Mouse (Mus musculus) ES-Bruce4 (cell line): ENCODE data around the gene Skint8. TPM values are rescaled to one million over a fixed set of nuclear protein-coding genes. Genes with fewer than 3 reads are reported as not detected.

ENCODE experiments used
- H3K27ac ChIP-seq: 2 replicates; pipeline ENCODE4 v1.5.1; 2012; ENCODE audit warnings: low read length, inconsistent platforms; ENCODE audit not compliant: insufficient read depth
- H3K27me3 ChIP-seq: 2 replicates; pipeline ENCODE4 v1.6.1; 2012; ENCODE audit warnings: mild to moderate bottlenecking, low read length, inconsistent platforms; ENCODE audit not compliant: control insufficient read depth, poor library complexity, insufficient read depth, severe bottlenecking
- H3K36me3 ChIP-seq: 2 replicates; pipeline ENCODE4 v1.6.1; 2012; ENCODE audit warnings: inconsistent platforms, mild to moderate bottlenecking, low read length, moderate library complexity; ENCODE audit not compliant: control insufficient read depth, poor library complexity, insufficient read depth, severe bottlenecking
- H3K4me1 ChIP-seq: one replicate; pipeline ENCODE4 v1.8.1; 2011; ENCODE audit warnings: low read length; ENCODE audit not compliant: control insufficient read depth, insufficient read depth
- H3K4me3 ChIP-seq: 2 replicates; pipeline ENCODE4 v1.5.1; 2011; ENCODE audit warnings: low read depth, mild to moderate bottlenecking, low read length
- H3K9ac ChIP-seq: 2 replicates; pipeline ENCODE4 v1.6.1; 2012; ENCODE audit warnings: low read depth, mild to moderate bottlenecking, inconsistent platforms; ENCODE audit not compliant: poor library complexity, severe bottlenecking
- H3K9me3 ChIP-seq: replicated peaks from 2 replicates; pipeline ENCODE4 v1.6.1; 2012; ENCODE audit warnings: mild to moderate bottlenecking, low read length, inconsistent platforms; ENCODE audit not compliant: control insufficient read depth, poor library complexity, insufficient read depth, severe bottlenecking
- CTCF ChIP-seq: IDR thresholded peaks from one replicate; pipeline ENCODE4 v1.8.1; 2011; ENCODE audit warnings: low read depth, low read length
- EP300 ChIP-seq: IDR thresholded peaks from 2 replicates; pipeline ENCODE4 v1.6.1; 2011; ENCODE audit warnings: low read depth, low read length; ENCODE audit not compliant: insufficient read depth
- POLR2A ChIP-seq: IDR thresholded peaks from one replicate; pipeline ENCODE4 v1.8.1; 2011; ENCODE audit warnings: low read length; ENCODE audit not compliant: insufficient read depth
- polyA plus RNA-seq: library from polyadenylated mRNA; stranded (reverse); fragments of >200 nt; gene quantifications from 2 replicates; pipeline ENCODE4 v1.2.4, GENCODE M21; 2011; ENCODE audit warnings: low read depth; ENCODE audit not compliant: missing spikeins, insufficient read depth, insufficient read length

The Skint8 gene
- polyA plus RNA-seq, result 0.52 TPM in 1 of 2 replicates, not detected in the other

GRCm38 (mm10) chr4:111919092-111919491 lies at the start of gene Skint8:
TSS of gene Skint8 (plus strand) at chr4:111919392.
- no peak within 1 kb of the TSS for H3K9ac ChIP-seq
- H3K27me3 ChIP-seq, result no peaks in the 10 kb centered on the region
- H3K27ac ChIP-seq, result no peak within 1 kb of the TSS
- H3K4me3 ChIP-seq, result no peak within 1 kb of the TSS
- H3K9me3 ChIP-seq, result no peaks in the 10 kb centered on the region
- no peaks in the 10 kb centered on the region for H3K36me3 ChIP-seq
- TF ChIP-seq POLR2A, result no peak
- no peak for TF ChIP-seq CTCF
- TF ChIP-seq EP300, result no peak
- H3K4me1 ChIP-seq, result no peaks in the 10 kb centered on the region

- Histone ChIP-seq H3K4me1 (no peaks in the 10 kb centered on the region), H3K9ac (no peak overlapping the region), H3K36me3 (no peaks in the 10 kb centered on the region), H3K9me3 (no peaks in the 10 kb centered on the region), H3K27me3 (peaks cover 1% of the 10 kb centered on the region; the same call in 1 of the 2 replicates), H3K4me3 (no peak overlapping the region), H3K27ac (no peak overlapping the region)
- TF ChIP-seq POLR2A (no peak), CTCF (no peak), EP300 (no peak)
Measured at GRCm38 (mm10) chr4:111880112-111880875, 38.9 kb upstream of the Skint8 start.

GRCm38 (mm10) chr4:111883543-111883942 lies 35.6 kb upstream of the Skint8 start:
- Histone ChIP-seq H3K9me3 (no peaks in the 10 kb centered on the region), H3K27me3 (no peaks in the 10 kb centered on the region), H3K27ac (no peak overlapping the region), H3K36me3 (no peaks in the 10 kb centered on the region), H3K9ac (no peak overlapping the region), H3K4me3 (no peak overlapping the region), H3K4me1 (no peaks in the 10 kb centered on the region)
- TF ChIP-seq EP300 (no peak), POLR2A (no peak), CTCF (no peak)

- Histone ChIP-seq H3K27me3 (no peaks in the 10 kb centered on the region), H3K27ac (no peak overlapping the region), H3K9me3 (no peaks in the 10 kb centered on the region), H3K36me3 (no peaks in the 10 kb centered on the region), H3K9ac (no peak overlapping the region), H3K4me1 (no peaks in the 10 kb centered on the region), H3K4me3 (no peak overlapping the region)
- no peak for TF ChIP-seq CTCF
- TF ChIP-seq EP300, result no peak
- TF ChIP-seq POLR2A, result no peak
Measured at GRCm38 (mm10) chr4:111886018-111886417, 33.2 kb upstream of the Skint8 start.

GRCm38 (mm10) chr4:111886607-111887006 lies 32.6 kb upstream of the Skint8 start:
- TF ChIP-seq POLR2A (no peak), CTCF (no peak), EP300 (no peak)
- H3K9ac ChIP-seq, result no peak overlapping the region
- no peak overlapping the region for H3K4me3 ChIP-seq
- H3K27me3 ChIP-seq, result no peaks in the 10 kb centered on the region
- H3K4me1 ChIP-seq, result no peaks in the 10 kb centered on the region
- H3K27ac ChIP-seq, result no peak overlapping the region
- no peaks in the 10 kb centered on the region for H3K36me3 ChIP-seq
- no peaks in the 10 kb centered on the region for H3K9me3 ChIP-seq

- H3K4me3 ChIP-seq, result no peak overlapping the region
- H3K9me3 ChIP-seq, result no peaks in the 10 kb centered on the region
- H3K9ac ChIP-seq, result no peak overlapping the region
- TF ChIP-seq EP300 (no peak), POLR2A (no peak), CTCF (no peak)
- no peaks in the 10 kb centered on the region for H3K36me3 ChIP-seq
- no peaks in the 10 kb centered on the region for H3K4me1 ChIP-seq
- H3K27ac ChIP-seq, result no peak overlapping the region
- H3K27me3 ChIP-seq, result no peaks in the 10 kb centered on the region
Measured at GRCm38 (mm10) chr4:111892138-111892537, 27.1 kb upstream of the Skint8 start.
